Mouse (Mus musculus): ENCODE measurements around the gene Syn2. TPM values are rescaled to one million over a fixed set of nuclear protein-coding genes. Genes with fewer than 3 reads are reported as not detected.

Gene Syn2
- polyA plus RNA-seq, 1 experiment from 2014 or later: 0.23 TPM

GRCm38 (mm10) chr6:115241939-115242338 is 107.2 kb downstream of the Syn2 start:
- no peak for TF ChIP-seq CTCF (IDR thresholded peaks at IDR 0.05)
- DNase-seq (ENCODE audit: low read depth, low spot score) (no peak), ATAC-seq (no peak)
- no peaks in the 10 kb centered on the region for H3K27me3 ChIP-seq
- CTCF ChIA-PET: interaction anchor here (1.4 to 5.0 kb wide), 2 partner anchors 21 to 26 kb away, joined by 3 to 17 read pairs; no protein-coding TSS in a partner anchor
- POLR2A ChIA-PET: interaction anchor here (0.7 kb wide), 1 partner anchor 63 kb away, joined by 3 read pairs; no protein-coding TSS in a partner anchor
- in situ Hi-C loops (cut with MboI; ENCODE audit: low pct_unique_long_range_greater_than_20kb): no loop called here

DNA sequence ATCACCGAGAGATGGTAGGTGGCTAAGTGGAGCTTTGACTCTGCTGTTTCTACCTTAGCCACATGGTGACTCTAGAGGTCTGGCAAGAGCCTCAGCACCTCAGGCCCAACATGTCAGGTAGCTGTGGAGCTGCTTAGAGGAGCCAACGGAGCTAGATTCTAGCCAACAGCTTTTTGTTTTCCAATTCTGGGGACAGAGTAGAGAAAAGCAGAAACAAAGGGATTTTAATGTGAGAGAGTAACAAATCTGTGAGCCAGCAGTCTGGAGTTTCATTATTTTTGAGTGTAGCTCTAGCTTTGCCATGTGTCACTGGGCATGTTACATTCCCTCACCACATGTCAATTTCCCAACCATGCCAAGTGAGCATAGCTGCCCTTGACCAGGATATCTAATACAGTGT is 109.5 kb downstream of the Syn2 start:
- ATAC-seq (no peak), DNase-seq (ENCODE audit: low read depth, low spot score) (no peak)
- ChIA-PET POLR2A (no interaction called here), CTCF (interaction anchor here (0.8 to 5.0 kb wide), 5 partner anchors 14 to 295 kb away, joined by 3 to 17 read pairs (median 4); no protein-coding TSS in a partner anchor)
- no peak for TF ChIP-seq CTCF (IDR thresholded peaks at IDR 0.05)
- no peaks in the 10 kb centered on the region for H3K27me3 ChIP-seq
- in situ Hi-C loops (cut with MboI; ENCODE audit: low pct_unique_long_range_greater_than_20kb): no loop called here

DNA sequence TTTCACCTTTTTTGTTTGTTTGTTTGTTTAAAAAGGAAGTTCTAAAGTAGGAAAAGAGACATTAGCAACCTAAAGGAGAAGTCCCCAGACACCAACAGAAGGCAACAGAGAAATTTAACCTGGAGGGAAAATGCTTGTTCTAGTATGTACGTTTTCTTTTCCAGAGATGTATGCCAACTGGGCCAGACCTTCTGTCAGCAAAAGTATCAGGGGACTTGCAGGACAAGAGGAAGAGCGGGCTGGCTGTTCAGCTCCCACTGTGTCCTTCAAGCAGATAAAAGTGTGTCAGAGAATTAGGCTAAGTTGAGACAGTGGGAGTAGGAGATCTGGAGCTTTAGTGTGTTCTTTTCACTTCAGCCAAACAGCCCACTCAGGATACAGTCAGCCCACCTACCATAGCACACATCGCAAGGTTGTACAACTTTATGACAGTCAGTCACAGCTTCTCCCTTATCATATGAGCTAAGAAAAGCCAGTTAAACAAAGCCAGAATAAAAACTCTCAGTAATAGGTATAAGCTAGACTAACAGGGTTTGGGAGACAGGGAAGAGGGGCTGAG is 110.9 kb downstream of the Syn2 start:
- no peak for ATAC-seq
- no peaks in the 10 kb centered on the region for H3K27me3 ChIP-seq
- POLR2A ChIA-PET: no interaction called here
- in situ Hi-C loops (cut with MboI; ENCODE audit: low pct_unique_long_range_greater_than_20kb): no loop called here
- TF ChIP-seq CTCF (IDR thresholded peaks at IDR 0.05): no peak
- DNase-seq (ENCODE audit: low read depth, low spot score): no peak
- CTCF ChIA-PET: interaction anchor here (1.0 to 5.0 kb wide), 4 partner anchors 15 to 293 kb away, joined by 3 to 17 read pairs (median 4); no protein-coding TSS in a partner anchor

- no peak for ATAC-seq
- CTCF ChIA-PET: interaction anchor here (1.4 kb wide), 1 partner anchor 11 kb away, joined by 4 read pairs; no protein-coding TSS in a partner anchor
- no peak for DNase-seq (ENCODE audit: low read depth, low spot score)
- POLR2A ChIA-PET: interaction anchor here (0.7 kb wide), 2 partner anchors 64 to 242 kb away, joined by 3 to 4 read pairs; no protein-coding TSS in a partner anchor
- no peak for TF ChIP-seq CTCF (IDR thresholded peaks at IDR 0.05)
- no peaks in the 10 kb centered on the region for H3K27me3 ChIP-seq
- in situ Hi-C loops (cut with MboI; ENCODE audit: low pct_unique_long_range_greater_than_20kb): loop anchor here (25.0 kb wide), 1 partner anchor 314 kb away; no protein-coding TSS in a partner anchor
Observed at GRCm38 (mm10) chr6:115251531-115251985, 116.9 kb downstream of the Syn2 start.

DNA sequence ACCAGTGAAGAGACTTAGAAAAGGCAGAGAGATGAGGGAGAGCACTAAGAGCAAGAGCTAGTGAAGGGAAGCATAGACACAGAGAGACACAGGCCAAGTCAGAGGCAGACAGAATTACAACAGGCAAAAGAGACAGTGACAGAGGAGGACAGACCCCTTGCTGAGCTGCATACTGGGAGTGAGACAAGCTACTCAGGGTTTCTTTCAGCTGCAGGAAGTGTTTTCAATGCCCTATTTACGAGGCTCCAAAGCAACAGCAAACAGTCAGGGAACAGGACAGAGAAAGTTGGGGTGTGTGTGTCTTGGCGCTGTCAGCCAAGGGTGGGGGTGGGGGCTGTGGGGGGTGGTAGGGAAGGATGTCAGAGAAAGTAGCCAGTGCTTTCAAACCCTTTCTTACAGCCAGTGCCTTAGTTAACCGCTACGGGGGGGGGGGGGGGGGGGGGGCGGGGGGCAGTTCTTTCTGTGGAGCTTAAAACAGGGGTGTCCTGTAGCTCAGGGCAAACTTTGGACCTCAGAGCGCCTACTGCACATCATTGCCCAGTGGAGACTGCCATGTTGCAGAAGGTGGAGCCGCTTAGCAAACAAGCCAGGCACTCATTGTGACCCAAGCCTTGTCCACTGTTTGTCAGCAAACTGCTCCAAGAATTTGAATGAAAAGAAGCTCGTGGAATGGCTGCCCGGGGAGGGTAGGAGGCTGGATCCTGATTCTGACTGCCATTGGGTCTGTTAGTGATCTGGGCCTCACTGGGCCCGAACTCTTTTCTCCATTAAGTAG is 117.6 kb downstream of the Syn2 start, which contains the start of gene Timp4:
Timp4 (minus strand) TSS at position 107 of the 775 bp plus-strand sequence.
- H3K27me3 ChIP-seq: no peaks in the 10 kb centered on the region
- ChIA-PET CTCF (interaction anchor here (1.0 to 1.4 kb wide), 2 partner anchors 10 to 16 kb away, joined by 4 read pairs; no protein-coding TSS in a partner anchor), POLR2A (no interaction called here)
- DNase-seq (ENCODE audit: low read depth, low spot score): no peak
- ATAC-seq: no peak
- TF ChIP-seq CTCF (IDR thresholded peaks at IDR 0.05): no peak
- in situ Hi-C loops (cut with MboI; ENCODE audit: low pct_unique_long_range_greater_than_20kb): loop anchor here (25.0 kb wide), 1 partner anchor 315 kb away; no protein-coding TSS in a partner anchor

DNA sequence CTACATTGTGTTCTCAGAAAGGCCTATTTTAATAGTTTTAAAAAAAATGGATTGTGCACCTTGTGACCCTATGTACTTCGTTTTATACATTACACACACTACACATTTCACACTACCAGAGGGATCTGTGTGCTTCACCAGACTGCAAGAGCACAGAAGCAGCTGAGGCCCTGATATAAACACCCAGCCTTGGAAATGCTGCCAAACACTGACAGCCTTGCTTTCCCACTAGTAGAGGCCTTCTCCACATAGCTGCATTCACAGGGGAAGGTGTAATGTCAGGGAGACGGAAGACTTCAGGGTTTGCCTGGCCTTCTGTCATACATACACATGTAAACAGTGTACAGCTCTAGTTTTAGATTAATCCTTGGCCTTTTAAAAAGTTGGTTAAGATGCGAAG is 120.5 kb downstream of the Syn2 start:
- no peak for TF ChIP-seq CTCF (IDR thresholded peaks at IDR 0.05)
- DNase-seq (ENCODE audit: low read depth, low spot score) (no peak), ATAC-seq (no peak)
- POLR2A ChIA-PET: no interaction called here
- CTCF ChIA-PET: no interaction called here
- H3K27me3 ChIP-seq: no peaks in the 10 kb centered on the region
- in situ Hi-C loops (cut with MboI; ENCODE audit: low pct_unique_long_range_greater_than_20kb): loop anchor here (25.0 kb wide), 1 partner anchor 318 kb away; no protein-coding TSS in a partner anchor

DNA sequence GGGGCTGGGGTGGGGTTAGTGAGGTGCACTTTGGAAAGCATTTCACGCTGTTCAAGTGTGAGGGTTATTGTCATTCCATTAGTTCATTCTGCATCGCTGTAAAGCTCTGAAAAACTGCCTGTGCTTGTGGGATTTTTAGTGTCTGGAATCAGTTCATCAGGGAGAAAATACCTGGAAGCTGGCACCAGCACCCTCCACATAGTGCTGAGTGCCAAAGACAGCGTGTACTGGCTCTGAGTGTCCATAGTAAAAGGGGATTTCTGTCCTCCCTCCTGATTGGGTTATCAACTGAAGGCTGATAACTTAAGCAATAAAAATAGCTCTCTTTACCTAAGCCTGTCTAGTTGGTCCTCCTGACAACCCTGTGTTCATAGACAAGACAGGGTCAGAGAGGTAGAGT is 125.8 kb downstream of the Syn2 start:
- in situ Hi-C loops (cut with MboI; ENCODE audit: low pct_unique_long_range_greater_than_20kb): loop anchor here (25.0 kb wide), 1 partner anchor 323 kb away; no protein-coding TSS in a partner anchor

GRCm38 (mm10) chr6:115266791-115267190 is 132.1 kb downstream of the Syn2 start:
- ATAC-seq: no peak
- H3K27me3 ChIP-seq: no peaks in the 10 kb centered on the region
- DNase-seq (ENCODE audit: low read depth, low spot score): no peak
- ChIA-PET POLR2A (no interaction called here), CTCF (interaction anchor here (1.4 to 3.3 kb wide), 5 partner anchors 24 to 272 kb away, joined by 4 to 36 read pairs (median 14); partner anchors contain the start of gene Gm17482)
- no peak for TF ChIP-seq CTCF (IDR thresholded peaks at IDR 0.05)
- in situ Hi-C loops (cut with MboI; ENCODE audit: low pct_unique_long_range_greater_than_20kb): loop anchor here (5.0 to 25.0 kb wide), 4 partner anchors 34 to 329 kb away; no protein-coding TSS in a partner anchor

More for the DNA sequence above, 125.8 kb downstream of the Syn2 start:
- TF ChIP-seq CTCF (IDR thresholded peaks at IDR 0.05): no peak
- CTCF ChIA-PET: interaction anchor here (1.2 to 1.9 kb wide), 2 partner anchors 14 to 279 kb away, joined by 3 to 4 read pairs; no protein-coding TSS in a partner anchor
- DNase-seq (ENCODE audit: low read depth, low spot score): no peak
- ATAC-seq: no peak
- no peaks in the 10 kb centered on the region for H3K27me3 ChIP-seq
- POLR2A ChIA-PET: no interaction called here

DNA sequence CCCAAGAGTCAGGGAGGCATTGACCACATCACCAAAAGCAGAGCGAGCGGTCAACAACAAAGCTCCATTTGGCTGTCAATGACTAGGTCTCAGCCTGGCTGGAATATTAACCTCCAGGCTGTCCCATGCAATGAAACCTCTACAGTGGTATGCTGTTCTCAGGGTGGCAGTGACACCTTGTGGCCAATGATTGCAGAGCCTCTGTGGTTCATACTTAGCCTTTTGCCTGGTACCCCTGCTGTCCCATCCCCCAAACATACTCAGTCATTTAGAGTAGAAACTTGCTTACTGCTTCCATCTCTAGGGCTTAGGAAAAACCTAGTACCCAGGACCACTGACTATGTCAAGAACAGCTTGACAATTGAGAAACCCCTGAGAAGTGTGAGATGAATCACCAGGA is 133.2 kb downstream of the Syn2 start:
- CTCF ChIA-PET: interaction anchor here (0.7 to 4.8 kb wide), 26 partner anchors 9 to 271 kb away, joined by 3 to 36 read pairs (median 4); partner anchors contain the start of genes Gm17482 and Timp4
- POLR2A ChIA-PET: interaction anchor here (0.9 to 2.0 kb wide), 2 partner anchors 37 to 40 kb away, joined by 4 to 5 read pairs; partner anchors contain the start of gene Gm17482
- TF ChIP-seq CTCF (IDR thresholded peaks at IDR 0.05): peak; percentile 95
- in situ Hi-C loops (cut with MboI; ENCODE audit: low pct_unique_long_range_greater_than_20kb): loop anchor here (5.0 to 25.0 kb wide), 4 partner anchors 36 to 331 kb away; no protein-coding TSS in a partner anchor
- peak; percentile 19 for ATAC-seq
- H3K27me3 ChIP-seq: no peaks in the 10 kb centered on the region
- peak; percentile 38 for DNase-seq (ENCODE audit: low read depth, low spot score)

Data from Patski (cell line).